Mouse (Mus musculus): ENCODE measurements around the gene Cxcr5.

The Cxcr5 gene

DNA sequence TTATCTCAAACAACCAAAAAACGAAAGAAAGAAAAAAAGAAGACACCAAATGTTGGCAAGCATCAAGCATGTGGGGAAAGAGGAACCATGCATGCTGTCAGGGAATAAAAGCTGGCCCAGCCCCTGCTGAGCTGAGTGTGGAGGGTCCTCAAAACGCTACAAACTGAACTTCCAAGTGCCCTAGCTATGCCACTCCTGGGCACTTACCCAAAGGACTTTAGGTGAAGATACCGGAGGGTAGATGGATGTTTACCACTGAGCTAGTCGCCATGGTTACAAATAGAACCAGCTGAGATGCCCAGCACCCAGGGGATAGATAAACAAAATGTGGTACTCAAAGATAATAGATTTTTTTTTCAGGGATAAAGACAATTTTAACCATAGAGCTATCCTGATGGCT lies at the start of gene Cxcr5:
TSS of gene Cxcr5 (minus strand) at position 281 of the 400 bp plus-strand sequence.
- no peak for DNase-seq (ENCODE audit: low spot score)

DNA sequence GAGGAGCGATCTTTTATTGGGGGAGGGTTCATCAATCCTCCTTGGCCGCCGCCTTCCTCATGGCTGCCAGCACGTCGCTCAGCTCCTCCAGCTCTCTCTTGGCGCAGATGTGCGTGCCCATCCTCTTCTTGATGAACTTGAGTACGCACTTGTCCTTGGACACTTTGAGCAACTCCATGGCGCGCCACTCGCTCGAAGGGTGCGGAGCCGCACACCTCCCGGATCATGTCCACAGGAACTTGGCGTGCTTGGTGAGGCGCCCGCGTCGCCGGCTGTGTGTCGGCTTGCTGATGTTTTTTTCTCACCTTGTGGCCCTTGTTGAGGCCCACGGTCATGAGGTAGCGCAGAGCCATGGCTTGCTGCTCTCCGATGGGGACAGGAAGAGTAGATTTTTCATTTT lies 48.7 kb upstream of the Cxcr5 start:
- DNase-seq (ENCODE audit: low spot score): no peak

DNA sequence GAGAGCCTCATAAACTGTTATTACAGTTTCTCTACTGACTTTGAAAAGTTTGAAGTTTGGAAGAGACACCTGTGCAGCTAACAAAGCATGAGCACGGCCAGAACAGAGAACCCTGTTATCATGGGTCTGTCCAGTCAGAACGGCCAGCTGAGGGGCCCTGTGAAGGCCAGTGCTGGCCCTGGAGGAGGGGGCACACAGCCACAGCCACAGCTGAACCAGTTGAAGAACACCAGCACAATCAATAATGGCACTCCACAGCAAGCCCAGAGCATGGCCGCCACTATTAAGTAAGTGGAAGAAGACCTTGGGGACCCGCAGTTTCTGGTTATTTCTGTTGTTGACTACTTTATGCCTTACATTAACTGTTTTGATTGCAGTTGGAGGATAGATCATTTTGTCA lies 45.6 kb upstream of the Cxcr5 start:
- no peak for DNase-seq (ENCODE audit: low spot score)

DNA sequence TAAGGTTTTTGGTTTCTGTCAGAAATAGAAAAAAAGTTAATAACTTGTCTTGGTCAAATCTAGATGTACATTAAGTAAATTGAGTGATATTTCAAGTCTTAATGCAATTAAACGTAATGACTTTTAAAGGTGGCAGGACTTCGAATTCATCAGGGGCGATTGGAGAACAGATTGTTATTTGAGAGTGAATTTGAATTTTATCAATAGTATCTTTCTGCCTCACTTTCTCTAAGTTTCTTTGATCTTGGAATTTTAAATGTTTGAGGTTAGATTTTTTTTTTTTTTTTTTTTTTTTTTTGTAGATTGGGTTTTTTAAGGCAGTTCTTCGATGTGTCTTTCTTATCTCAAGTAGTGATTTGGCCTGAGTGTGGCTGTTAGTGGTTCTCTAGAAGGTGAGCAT lies 45.0 kb upstream of the Cxcr5 start:
- no peak for DNase-seq (ENCODE audit: low spot score)

DNA sequence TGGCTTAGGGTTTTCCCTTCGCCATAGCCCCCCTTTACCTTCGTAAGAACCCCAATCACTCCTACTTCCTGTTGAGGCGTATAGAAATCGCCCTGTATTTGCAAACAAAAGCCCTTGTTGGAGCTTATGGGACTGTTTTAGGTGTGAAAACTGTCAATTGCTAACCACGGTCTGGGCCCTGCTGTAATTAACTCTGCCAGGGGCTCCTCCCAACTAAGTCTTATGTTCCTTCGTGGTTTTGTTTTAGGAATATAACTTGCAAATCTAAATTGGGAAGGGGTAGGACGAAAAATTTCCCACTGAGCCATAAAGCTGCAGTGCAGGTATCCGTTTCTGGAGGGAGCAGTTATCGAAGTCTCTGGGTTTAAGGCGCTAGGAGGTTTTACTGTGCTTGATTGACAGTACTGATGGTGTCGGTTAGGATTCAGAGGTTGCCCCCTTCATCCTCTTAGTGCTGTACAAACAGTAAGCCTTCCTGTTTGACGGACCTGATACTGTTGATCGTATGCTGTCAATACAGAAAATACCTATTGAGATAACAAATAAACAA lies 44.0 kb upstream of the Cxcr5 start:
- no peak for DNase-seq (ENCODE audit: low spot score)

DNA sequence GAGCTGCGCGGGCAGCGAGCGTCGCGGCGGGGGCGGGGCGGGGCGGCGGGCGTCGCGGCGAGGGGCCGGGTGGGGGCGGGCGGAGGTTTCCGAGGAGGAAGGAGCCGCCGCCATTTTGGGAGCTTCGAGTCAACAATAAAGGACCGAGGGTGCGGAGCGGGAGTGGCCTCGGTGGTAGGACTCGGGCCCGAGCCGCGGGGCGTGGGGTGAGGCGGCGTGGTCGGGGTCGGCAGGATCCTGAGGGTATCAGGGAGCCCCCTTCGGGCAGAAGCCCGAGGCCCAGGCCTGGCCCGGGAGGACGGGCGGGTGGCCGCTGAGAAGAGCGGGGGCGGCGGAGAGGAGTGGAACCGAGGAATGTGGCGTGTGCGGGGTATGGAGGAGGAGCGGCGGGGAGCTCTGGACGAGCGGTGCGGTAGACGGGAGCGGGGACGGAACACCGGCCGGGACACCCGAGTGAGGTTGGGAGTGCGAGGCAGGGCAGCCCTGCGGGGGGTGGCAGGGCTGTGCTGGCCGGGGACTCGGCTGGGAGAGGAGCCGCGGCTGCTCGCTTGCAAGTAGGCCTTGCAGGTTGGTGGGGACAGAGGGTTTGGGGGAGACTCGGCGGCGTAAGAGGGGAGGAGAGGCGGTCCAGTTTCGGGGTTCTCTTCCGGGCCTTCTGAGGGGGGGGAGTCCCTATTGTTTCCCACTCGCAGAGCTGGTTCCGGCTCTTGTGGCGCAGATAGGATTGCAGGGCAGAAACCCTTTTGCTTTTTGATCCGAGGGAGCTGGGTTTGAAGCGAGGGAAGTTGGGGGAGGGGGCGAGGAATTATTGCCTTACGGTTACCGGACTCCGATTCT lies 43.3 kb upstream of the Cxcr5 start, which contains the start of gene Ddx6:
TSS of gene Ddx6 (plus strand) at position 114 of the 837 bp plus-strand sequence.
- DNase-seq (ENCODE audit: low spot score): peak; percentile 55

DNA sequence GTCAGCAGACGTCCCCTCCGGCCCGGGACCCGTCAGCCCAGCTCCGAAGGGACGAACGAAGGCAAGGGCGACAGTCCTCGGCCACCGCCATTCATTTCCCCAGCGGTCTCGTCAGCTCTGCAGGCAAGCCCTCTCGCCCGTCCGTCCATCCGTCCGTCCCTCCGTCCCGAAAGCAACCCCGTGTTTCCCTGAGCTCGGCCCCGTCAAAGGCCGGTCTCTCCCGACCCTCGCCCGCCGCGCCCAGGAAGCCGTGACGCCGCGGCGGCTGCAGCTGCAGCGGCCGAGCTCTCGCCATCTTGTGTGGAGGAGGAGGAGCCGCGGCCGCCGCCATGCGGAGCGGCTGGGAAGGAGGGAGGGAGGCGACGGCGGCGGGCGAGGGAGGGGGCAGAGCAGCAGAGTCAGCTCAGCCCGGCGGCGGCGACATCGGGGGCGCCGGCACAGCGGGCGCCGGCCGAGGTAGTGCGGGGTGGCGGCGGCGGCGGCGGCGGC lies 42.7 kb upstream of the Cxcr5 start:
- peak; percentile 64 for DNase-seq (ENCODE audit: low spot score)

DNA sequence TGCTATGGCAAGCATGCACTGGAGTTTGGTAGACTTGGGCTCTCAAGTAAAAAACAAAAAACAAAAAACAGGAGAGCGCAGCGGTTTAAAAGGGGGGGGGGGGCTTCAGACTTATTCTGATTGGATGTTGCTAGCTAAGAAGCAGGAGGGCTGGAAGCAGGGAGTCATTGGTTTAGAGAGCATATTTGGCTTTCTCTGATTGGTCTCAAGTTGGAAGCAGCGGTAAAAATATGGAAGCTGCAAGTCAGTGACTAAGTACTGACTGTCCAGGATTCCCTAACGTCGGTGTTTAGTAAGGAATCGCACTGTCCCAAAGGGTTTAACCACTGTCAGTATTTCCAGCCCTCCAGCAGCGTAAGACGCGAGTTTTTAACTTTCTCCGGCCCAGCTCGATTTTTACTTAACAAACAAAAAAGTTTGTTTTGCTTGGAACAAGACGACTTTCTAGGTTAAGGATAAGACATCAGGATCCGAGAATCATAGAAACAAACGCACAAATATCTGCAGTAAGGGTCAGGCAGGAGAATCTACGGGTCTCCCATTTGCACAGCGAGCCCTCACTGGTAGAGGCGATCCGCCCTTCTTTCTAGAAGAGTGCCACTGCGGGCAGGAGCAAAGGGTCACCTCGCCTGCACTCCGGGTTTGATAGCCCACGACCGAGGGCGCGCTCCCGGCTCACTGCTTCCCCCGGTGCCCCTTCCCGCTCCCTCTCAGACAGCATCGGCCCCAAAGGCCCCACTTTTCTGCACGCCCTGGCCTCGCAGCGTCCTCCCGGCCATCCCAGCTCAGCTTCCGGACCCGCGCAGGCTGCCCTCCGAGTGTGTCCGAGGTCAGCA lies 42.0 kb upstream of the Cxcr5 start:
- peak; percentile 63 for DNase-seq (ENCODE audit: low spot score)

DNA sequence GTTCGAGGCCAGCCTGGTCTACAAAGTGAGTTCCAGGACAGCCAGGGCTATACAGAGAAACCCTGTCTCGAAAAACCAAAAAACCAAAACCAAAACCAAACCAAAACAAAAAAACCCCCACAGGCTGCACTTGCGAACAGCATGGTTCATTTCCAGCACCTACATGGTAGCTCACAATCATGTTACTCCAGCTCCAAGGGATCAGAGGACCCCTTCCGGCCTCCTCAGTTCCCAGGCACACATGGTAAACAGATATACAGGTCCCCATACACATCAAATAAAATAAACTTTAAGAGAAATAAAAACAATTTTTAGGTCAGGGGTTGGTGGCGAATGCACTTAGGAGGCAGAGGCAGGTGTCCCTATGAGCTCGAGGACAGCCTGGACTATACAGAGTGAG lies 41.1 kb upstream of the Cxcr5 start:
- no peak for DNase-seq (ENCODE audit: low spot score)

DNA sequence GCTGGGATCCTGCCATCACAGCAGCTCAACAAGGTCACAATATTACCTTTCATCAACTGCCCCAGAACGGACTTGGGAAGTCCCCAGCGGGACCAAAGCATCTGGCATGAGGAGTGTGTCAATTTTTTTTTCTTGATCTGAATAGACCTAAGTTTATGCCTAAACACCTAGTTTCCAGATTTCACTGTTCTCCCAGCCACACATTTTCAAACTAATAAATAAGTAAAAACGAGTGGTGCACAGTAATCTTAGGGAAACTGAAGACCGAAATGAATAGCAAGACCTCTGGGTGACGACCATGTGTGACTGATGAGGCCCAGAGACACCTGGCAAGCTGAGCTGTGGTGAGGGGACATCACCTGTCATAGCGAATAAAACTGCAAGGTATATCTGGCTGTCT lies 39.1 kb upstream of the Cxcr5 start:
- DNase-seq (ENCODE audit: low spot score): no peak

DNA sequence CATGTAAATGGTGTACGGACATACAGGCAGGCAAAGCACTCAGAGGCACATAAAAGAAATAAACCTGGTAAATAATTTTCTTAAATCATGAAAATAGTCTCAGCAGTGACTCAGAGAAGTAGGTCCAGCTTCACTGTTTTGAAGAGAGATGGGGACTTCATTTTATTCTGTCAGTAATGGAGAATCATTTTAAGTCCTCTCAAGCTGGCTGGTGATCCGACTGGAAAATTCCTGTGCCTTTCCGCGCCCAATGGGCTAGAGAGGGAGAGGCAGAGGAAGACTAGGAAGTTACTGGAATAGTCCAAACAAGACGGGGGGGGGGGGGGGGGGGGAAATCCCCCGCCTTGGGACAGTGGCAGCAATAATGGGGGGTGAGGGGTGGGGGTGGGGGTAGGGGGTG lies 37.9 kb upstream of the Cxcr5 start:
- no peak for DNase-seq (ENCODE audit: low spot score)

DNA sequence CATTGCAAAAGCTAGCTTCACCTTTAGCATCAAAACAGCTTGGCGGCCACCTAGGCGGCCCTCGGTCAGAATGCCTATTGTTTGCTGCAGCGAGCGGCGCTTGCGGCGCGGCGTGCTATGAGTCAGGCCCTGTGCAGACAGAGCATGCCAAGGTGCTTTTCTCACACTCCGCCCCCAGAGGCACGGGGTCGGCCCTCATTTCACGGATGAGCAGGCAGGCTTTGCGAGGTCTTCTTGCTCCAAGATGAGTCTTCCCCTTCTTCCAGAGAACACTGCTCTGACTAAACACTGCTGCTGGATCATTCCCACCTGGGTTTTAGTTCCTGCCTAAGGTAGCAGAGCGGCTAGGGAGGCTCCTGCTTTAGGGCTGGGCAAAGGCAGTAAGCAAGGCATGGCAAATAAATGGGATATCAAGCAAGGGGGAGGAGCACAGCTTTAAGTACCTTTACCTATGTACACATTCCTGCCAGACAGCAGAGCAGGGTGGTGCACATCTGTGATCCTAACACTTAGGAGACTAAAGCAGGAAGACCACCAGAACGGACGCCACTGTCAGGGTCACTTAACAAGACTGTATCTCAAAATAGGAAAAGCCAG lies 37.3 kb upstream of the Cxcr5 start:
- DNase-seq (ENCODE audit: low spot score): no peak

DNA sequence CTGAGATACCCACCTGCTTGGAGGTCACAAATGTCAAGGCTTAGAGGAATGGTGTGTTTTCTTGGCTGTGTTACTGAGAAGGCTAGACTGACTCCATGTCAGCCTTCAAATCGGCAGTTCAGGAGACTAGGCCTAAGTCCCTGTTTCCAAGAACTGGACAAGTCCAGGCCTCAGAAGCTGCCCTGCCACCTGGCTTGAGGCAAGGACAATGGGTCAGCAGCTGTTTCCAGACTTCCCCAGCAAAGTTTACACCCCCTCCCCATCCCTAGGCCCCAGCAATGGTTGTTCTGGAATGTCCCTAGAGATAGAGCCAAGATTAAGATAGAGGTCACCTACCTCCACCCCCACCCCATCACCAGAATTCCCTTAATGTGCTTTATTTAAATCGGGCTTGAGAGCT lies 36.1 kb upstream of the Cxcr5 start:
- DNase-seq (ENCODE audit: low spot score): no peak

DNA sequence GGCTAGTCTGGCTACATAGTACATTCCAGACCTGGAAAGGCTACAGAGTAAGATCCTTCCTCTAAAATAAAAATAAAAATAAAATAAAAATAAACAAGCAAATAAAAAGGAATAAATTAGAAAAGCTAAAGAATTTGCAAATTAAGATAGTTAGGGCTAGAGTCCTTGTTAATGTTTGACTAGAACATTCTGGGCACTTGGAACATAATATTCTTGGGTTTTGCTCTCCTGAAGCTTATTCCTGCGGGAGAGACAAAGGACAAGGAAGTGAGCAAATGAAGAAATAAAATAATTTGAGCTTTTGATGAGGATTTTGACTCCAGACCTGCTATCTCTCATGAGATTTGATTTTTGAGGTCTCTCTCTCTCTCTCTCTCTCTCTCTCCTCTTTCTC lies 33.9 kb upstream of the Cxcr5 start:
- DNase-seq (ENCODE audit: low spot score): no peak

DNA sequence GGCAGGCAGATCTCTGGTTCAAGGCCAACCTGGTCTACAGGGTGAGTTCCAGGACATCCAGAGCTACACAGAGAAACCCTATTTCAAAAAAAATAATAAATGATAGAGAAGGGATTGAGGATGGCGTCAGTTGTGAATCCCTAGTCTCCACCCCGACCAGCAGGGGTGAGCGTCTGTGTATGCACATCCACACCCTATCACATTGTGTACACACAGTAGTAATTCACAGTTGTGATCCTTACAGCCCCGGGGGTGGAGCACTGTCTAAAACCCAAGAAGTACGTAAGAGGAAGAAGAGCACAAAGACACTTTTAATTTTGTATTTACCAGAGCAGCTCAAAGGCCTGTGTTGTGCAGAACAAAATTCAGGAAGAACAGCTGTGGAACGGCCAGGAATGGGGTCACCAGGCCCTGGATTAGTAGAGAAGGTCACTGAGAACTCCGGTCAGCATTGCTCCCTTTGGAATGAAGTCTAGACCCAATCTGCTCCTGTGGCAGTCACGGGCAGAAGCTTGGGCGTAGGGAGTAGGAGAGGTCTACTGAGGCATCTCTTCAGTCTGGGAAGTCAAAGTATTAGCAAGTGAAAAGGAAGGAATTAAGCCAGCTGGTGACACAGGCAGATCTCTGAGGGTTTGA lies 33.3 kb upstream of the Cxcr5 start:
- DNase-seq (ENCODE audit: low spot score): no peak

DNA sequence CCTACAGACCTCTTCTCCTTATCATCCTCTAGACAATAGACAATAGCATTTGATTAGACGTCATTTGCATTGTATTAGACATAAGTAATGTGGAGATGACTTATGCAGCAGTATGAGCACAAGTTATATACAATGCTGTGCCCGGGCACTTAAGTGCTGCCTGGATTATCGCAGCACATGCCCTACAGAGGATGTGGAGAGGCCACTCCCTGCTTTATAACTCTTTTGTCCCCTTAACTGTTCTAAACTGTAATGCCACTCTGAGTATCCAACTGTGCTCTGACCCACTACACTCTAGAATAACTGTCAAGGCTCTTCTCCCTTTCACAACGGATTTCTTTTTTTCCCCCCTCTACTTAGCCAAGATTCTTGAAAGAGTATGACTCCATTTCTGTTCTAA lies 32.2 kb upstream of the Cxcr5 start:
- no peak for DNase-seq (ENCODE audit: low spot score)

DNA sequence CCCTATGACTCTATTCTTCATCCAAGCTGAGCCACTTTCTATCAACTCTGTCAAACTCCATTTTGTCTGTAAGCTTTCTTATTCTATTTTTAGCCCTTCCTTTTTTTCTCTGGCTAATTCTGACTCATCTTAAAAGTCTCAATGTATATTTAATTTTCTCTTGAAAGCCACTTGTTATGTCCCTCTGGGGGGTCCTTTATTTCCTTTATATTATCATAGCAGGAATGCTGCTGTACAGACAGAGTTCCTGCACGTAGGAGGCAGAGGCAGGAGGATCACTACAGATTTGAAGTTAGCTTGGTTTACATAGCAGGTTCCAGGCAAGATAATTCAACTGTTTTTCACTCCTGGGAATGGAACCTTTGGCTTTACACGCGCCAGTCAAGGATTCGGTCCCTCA lies 31.5 kb upstream of the Cxcr5 start:
- no peak for DNase-seq (ENCODE audit: low spot score)

DNA sequence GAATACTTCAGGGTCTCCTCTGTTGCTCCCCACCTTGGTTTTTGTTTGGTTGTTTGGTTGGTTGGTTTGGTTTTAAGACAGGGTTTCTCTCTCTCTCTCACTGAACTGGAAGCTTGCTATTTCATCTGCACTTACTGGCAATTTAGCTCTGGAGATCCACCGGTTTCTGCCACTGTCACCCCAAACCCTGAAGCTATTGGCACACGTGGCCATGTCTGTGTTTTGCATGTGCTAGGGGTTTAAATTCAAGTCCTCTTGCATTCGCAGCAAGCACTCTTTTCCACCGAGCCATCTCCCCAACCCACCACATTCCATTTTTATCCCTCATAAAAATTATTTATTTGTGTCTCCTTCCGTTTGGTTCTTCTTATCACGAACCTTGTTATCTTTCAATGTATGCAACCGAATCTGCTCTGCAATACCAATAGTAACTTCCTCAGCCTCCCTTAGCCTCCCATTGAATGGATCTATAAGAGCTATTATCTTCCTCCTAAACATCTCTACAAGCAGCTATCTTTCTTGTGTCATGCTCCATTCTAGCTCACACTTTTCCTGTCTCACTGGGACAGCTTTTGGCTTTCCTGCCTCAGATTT lies 30.0 kb upstream of the Cxcr5 start:
- DNase-seq (ENCODE audit: low spot score): no peak

DNA sequence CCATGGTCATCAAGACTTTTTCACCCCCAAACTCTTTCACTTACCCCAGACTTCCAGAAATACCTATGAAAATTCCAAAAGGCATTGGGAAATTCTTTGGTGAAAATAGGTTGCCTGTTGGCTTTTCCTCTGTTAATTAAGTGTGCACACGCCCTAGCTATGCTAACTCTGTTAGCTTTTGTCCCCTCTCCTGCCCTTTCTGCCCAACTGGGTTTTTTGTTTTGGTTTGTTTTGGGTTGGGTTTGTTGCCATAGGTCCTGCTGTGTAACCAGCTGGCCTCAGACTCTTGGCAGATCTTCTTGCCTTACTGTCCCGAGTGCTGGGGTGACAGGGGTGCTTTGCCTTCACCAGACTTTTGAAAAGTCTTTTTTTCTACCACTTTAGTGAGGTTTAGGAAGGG lies 29.3 kb upstream of the Cxcr5 start:
- no peak for DNase-seq (ENCODE audit: low spot score)

DNA sequence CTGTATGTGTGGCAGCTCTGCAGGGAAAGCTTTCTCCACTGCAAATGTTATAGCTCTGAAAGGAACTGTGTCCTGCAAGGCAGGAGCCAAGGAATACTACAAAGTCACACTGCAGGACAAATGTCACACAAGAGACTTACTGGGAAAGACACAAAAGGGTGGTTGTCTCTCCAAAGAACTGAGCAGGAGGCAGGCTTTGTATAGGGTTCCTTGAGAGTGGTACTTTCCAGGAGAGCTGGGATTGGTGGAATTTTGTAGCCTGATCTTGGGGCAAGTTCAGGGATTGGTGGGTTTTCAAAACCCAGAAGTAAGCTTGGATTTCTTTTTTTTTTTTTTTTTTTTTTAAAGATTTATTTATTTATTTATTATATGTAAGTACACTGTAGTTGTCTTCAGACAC lies 27.4 kb upstream of the Cxcr5 start:
- DNase-seq (ENCODE audit: low spot score): no peak

DNA sequence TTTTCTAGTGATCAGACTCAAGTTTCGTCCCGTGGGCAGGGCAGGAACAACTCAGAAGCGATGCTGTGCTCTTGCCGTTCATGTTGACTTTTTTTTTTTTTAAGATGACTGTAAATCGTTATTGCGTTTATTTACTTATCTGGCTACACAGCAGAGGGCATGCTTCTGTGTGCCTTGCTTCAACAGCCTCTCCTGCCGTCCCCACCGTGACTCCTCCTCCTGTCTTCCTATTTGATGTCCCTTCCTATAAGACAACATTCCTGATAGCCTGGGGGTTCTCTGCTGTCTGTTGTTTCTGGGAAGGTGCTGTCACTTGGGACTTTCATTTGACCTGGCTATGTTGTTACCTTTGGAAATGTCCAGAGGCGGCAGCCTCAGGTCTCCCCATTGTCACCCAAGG lies 26.9 kb upstream of the Cxcr5 start:
- no peak for DNase-seq (ENCODE audit: low spot score)

Data from ovary, adult 18-20 months (tissue).